Mouse (Mus musculus) kidney, embryonic 16.5 days (tissue): ENCODE results near the gene Fry. TPM values are rescaled to one million over a fixed set of nuclear protein-coding genes. Genes with fewer than 3 reads are reported as not detected.

Source experiments
- ATAC-seq: fragments of 200-750 bp; cut with Nextera tagmentation; 2 replicates; pipeline ENCODE4 v1.8.0; 2017; ENCODE audit warnings: moderate TSS enrichment; ENCODE audit not compliant: low FRiP score, low TSS enrichment
- H3K27ac ChIP-seq: fragments of 300-500 bp; sonication (generic); 2 replicates; pipeline ENCODE4 v1.5.1; 2014; ENCODE audit warnings: low read length
- H3K27me3 ChIP-seq: fragments of 300-500 bp; sonication (generic); 2 replicates; pipeline ENCODE4 v1.6.1; 2014; ENCODE audit warnings: low read length, control low read depth, mixed read lengths; ENCODE audit not compliant: insufficient read depth
- H3K36me3 ChIP-seq: fragments of 300-500 bp; sonication (generic); 2 replicates; pipeline ENCODE4 v1.6.1; 2014; ENCODE audit warnings: low read length, control low read depth, mixed read lengths; ENCODE audit not compliant: insufficient read depth
- H3K4me1 ChIP-seq: fragments of 300-500 bp; sonication (generic); 2 replicates; pipeline ENCODE4 v1.6.1; 2014; ENCODE audit warnings: low read length, control low read depth, mixed read lengths; ENCODE audit not compliant: insufficient read depth
- H3K4me2 ChIP-seq: fragments of 300-500 bp; sonication (generic); replicated peaks from 2 replicates; pipeline ENCODE4 v1.6.1; 2014; ENCODE audit warnings: low read depth, low read length
- H3K4me3 ChIP-seq: fragments of 300-500 bp; sonication (generic); 2 replicates; pipeline ENCODE4 v1.5.1; 2014; ENCODE audit warnings: mild to moderate bottlenecking, low read length
- H3K9ac ChIP-seq: fragments of 300-500 bp; sonication (generic); replicated peaks from 2 replicates; pipeline ENCODE4 v1.6.1; 2014; ENCODE audit warnings: low read length
- H3K9me3 ChIP-seq: fragments of 300-500 bp; sonication (generic); 2 replicates; pipeline ENCODE4 v1.6.1; 2016; ENCODE audit warnings: low read length, control low read depth
- WGBS: fragments of 180-500 bp; shearing (Covaris S2); extraction: QIAGEN DNeasy Blood & Tissue Kit; methylation state at CpG from one replicate; pipeline ENCODE4 v1.1.7; 2014; 5-methylcytosine and 5-hydroxymethylcytosine counted together
- polyA plus RNA-seq: library from polyadenylated mRNA; unstranded; fragments of >200 nt; fragmentation: Nextera tagmentation; extraction: Ambion mirVana; gene quantifications from 2 replicates; pipeline ENCODE4 v1.2.1, GENCODE M21; 2015

The Fry gene
- polyA plus RNA-seq, 1 experiment from 2014 or later = 5.7 TPM

DNA sequence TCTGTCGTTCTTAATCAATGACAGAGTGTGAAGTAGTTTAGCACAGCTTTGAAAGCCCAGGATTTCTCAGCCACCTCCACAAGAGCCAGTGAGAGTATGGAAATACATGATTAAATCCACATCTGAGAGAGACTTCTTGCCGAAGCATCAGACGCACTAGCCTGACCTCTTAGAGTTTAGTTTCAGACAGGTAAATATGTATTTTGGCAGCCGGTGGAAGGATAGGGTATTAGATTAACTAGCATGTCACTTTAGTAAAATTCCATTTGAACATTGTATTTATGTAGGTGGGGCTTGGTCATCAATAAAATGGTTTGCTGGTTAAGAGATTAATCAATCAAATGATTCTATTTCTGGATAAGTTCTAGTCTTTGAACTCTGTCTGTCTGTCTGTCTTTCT, 152.0 kb downstream of the Fry start:
- Histone ChIP-seq H3K27ac (no peak overlapping the region), H3K27me3 (no peaks in the 10 kb centered on the region), H3K36me3 (no peaks in the 10 kb centered on the region), H3K4me1 (no peaks in the 10 kb centered on the region), H3K9ac (no peak overlapping the region), H3K9me3 (no peaks in the 10 kb centered on the region; the same call in 1 of the 2 replicates), H3K4me2 (no peak overlapping the region), H3K4me3 (no peak overlapping the region)
- no peak for ATAC-seq
- 74% methylated on average over 4 of the region's 4 CpGs for WGBS

DNA sequence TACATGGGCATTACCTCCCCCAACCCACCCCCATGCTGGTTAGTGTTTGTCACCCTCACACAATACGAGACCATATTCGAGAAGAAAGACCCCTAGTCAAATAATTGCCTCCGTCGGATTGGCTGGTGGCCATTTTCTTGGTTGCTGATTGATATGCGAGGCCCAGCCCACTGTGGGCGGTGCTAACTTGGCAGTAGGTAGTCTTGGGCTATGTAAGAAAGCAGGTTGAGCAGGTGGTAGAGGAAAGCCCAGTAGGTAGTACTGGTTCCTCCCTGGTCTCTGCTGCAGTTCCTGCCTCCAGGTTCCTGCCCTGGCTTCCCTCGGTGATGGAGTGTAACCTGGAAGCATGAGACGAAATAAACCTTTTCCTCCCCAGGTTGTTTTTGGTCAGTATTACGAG, 153.7 kb downstream of the Fry start:
- H3K36me3 ChIP-seq = no peaks in the 10 kb centered on the region
- H3K9ac ChIP-seq = no peak overlapping the region
- ATAC-seq = no peak
- no peaks in the 10 kb centered on the region for H3K27me3 ChIP-seq
- H3K4me3 ChIP-seq = no peak overlapping the region
- no peak overlapping the region for H3K27ac ChIP-seq
- WGBS = 94% methylated on average over 9 of the region's 9 CpGs
- H3K9me3 ChIP-seq = no peaks in the 10 kb centered on the region; the same call in 1 of the 2 replicates
- H3K4me1 ChIP-seq = no peaks in the 10 kb centered on the region
- H3K4me2 ChIP-seq = no peak overlapping the region

DNA sequence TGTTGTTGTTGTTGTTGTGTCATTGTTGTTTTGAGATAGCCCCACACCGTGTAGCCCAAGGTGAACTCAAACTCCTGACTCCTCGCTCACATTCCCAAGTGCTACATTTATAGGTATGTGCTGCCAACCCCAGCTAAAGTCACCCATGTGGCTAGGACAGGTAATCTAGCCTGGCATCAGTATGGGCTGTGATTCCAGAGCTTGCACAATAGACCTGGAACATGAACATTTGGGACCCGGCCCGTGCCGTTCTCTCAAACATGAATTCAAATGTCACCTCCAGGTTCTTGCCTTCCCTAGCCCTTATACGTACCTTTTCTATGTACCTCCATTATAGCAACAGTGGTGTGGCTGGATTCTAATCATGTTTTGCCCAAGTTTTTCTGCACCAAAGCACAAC, 156.9 kb downstream of the Fry start:
- WGBS = 89% methylated on average over 6 of the region's 6 CpGs
- no peak overlapping the region for H3K4me2 ChIP-seq
- no peak for ATAC-seq

DNA sequence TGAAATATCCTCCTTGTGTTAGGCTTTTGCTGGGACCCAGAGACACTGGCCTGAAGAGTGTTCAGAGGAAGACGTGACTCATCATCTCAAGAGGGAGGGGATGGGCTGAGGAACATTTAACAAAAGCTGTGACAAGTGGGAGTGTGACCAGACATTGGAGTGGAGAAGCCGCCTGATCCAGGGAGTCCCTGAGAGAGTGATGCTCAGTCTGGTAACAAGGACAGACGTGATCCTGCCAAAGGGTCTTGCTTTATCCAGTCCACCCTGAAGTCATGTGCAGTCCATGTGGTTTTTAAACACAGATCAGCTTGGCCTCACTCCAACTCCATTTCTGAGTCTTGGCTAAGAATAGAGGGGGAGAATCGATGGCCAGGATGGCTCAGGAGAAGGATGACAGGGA, 158.2 kb downstream of the Fry start:
- Histone ChIP-seq H3K4me2 (no peak overlapping the region), H3K27me3 (no peaks in the 10 kb centered on the region), H3K36me3 (no peaks in the 10 kb centered on the region), H3K4me1 (no peaks in the 10 kb centered on the region), H3K4me3 (no peak overlapping the region), H3K9me3 (peaks cover 4% of the 10 kb centered on the region; the same call in 1 of the 2 replicates), H3K9ac (no peak overlapping the region), H3K27ac (no peak overlapping the region)
- no peak for ATAC-seq
- 69% methylated on average over 4 of the region's 4 CpGs for WGBS

More for the DNA sequence above, 156.9 kb downstream of the Fry start:
- no peak overlapping the region for H3K27ac ChIP-seq
- H3K36me3 ChIP-seq = no peaks in the 10 kb centered on the region
- H3K9me3 ChIP-seq = no peaks in the 10 kb centered on the region
- H3K27me3 ChIP-seq = no peaks in the 10 kb centered on the region
- H3K4me3 ChIP-seq = no peak overlapping the region
- no peak overlapping the region for H3K9ac ChIP-seq
- H3K4me1 ChIP-seq = no peaks in the 10 kb centered on the region

DNA sequence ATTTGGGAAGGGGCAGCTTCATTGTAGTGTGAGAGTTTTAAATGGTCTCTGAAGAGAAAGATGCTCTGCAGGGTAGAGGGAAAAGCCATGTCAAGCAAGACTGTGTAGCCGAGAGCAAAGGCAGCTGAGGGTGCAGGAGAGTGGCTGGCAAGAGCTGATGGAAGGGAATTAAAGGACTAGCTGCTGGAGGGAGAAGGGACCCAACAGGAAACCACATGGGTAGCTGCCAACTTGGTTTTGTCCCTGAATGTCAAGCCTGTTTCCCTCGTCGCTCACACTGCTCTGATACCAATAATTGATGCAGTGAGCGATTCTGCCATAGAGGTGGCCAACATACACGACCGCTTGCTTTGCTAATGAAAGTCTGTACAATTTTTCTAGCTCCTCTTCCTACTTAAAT, 160.9 kb downstream of the Fry start:
- ATAC-seq = no peak
- 81% methylated on average over 6 of the region's 6 CpGs for WGBS
- no peaks in the 10 kb centered on the region for H3K4me1 ChIP-seq
- no peak overlapping the region for H3K4me3 ChIP-seq
- no peak overlapping the region for H3K27ac ChIP-seq
- no peak overlapping the region for H3K9ac ChIP-seq
- no peak overlapping the region for H3K4me2 ChIP-seq
- H3K27me3 ChIP-seq = no peaks in the 10 kb centered on the region
- H3K9me3 ChIP-seq = peaks cover 4% of the 10 kb centered on the region; the same call in 1 of the 2 replicates
- H3K36me3 ChIP-seq = no peaks in the 10 kb centered on the region

DNA sequence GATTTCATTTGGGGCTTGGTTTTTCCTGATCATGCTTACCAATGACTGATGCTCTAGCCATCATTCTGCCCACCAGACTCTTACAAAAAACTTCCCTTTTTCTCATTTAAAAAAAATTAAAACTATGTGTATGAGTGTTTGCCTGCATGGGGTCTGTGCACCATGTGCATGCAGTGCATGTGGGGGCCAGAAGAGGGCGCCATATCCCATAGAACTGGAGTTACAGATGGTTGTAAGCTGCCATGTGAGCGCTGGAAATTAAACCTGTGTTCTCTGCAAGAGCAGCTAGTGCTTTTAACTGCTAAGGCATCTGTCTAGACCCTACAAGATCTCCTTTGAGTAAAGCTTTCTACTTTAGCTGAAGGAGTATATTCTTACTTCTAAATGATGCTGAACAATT, 162.6 kb downstream of the Fry start:
- no peak for ATAC-seq
- Histone ChIP-seq H3K36me3 (no peaks in the 10 kb centered on the region), H3K27ac (no peak overlapping the region), H3K4me1 (no peaks in the 10 kb centered on the region), H3K27me3 (no peaks in the 10 kb centered on the region), H3K4me3 (no peak overlapping the region), H3K9me3 (peaks cover 4% of the 10 kb centered on the region; the same call in 1 of the 2 replicates), H3K9ac (no peak overlapping the region), H3K4me2 (no peak overlapping the region)
- 76% methylated on average over 2 of the region's 2 CpGs for WGBS

DNA sequence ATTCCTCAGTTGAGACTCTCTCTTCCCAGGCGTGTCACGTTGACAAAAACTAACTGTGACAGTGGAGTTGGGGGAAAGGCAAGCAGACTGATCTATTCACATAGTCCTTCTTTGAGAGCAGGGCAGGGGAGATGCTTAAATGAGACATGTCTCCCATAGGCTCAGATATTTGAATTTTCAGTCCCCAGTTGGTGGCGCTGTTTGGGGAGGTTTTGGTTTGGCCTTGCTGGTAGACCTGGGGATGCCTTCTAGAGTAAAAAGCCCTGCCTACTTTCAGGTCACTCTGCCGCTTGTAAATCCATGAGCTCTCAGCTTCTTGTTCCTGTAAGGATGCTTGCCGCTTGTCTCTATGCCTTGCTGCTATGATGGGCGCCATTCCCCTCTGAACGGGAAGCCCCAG, 163.6 kb downstream of the Fry start:
- Histone ChIP-seq H3K27me3 (no peaks in the 10 kb centered on the region), H3K27ac (no peak overlapping the region), H3K36me3 (no peaks in the 10 kb centered on the region), H3K4me3 (no peak overlapping the region), H3K4me2 (no peak overlapping the region), H3K9ac (no peak overlapping the region), H3K4me1 (no peaks in the 10 kb centered on the region), H3K9me3 (peaks cover 4% of the 10 kb centered on the region; the same call in 1 of the 2 replicates)
- 82% methylated on average over 7 of the region's 7 CpGs for WGBS
- ATAC-seq = no peak

DNA sequence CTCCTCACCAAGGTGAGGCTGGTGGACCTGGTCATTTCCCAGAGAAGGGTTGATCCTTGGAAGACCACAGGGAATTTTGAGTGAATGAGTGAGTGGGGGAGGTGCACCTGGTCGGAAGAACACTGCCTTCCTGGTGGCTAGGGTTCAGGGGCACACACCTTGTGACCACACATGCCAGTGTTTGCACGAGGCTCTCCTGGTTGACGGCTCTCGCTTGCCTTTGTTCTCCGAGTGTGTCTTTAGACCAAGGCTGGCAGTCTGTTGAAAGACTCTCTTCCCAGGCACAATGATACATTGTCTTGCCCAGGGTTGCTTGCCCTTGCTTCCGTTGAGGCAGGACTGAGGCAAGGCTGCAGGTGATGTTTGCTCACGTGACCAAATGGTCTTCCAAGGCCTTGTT, 169.5 kb downstream of the Fry start:
- Histone ChIP-seq H3K4me1 (peaks cover 9% of the 10 kb centered on the region), H3K4me2 (no peak overlapping the region), H3K9ac (no peak overlapping the region), H3K36me3 (no peaks in the 10 kb centered on the region), H3K27me3 (no peaks in the 10 kb centered on the region), H3K4me3 (no peak overlapping the region), H3K27ac (no peak overlapping the region), H3K9me3 (no peaks in the 10 kb centered on the region)
- ATAC-seq = no peak
- WGBS = 82% methylated on average over 7 of the region's 7 CpGs

DNA sequence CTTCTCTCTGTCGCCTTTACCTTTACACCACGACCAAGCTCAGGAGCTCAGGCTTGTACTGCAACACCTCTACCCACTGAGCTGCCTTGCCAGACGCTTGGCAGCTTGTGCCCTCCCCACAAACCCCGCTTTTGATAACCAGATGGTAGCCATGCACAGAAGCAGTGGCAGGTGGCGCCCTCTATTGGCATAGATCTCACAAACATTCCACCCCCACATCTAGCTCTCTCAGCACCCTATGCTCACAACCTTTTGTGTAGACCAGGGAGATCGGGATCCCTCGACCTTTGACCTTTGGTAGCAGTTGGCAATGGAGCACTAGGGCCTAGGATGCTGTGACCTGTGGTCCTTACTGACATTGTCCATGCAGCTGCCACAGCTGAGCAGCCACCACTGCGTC, 171.2 kb downstream of the Fry start:
- ATAC-seq = no peak
- Histone ChIP-seq H3K4me1 (peaks cover 9% of the 10 kb centered on the region), H3K4me2 (no peak overlapping the region), H3K9me3 (no peaks in the 10 kb centered on the region), H3K27me3 (no peaks in the 10 kb centered on the region), H3K9ac (no peak overlapping the region), H3K27ac (no peak overlapping the region), H3K4me3 (no peak overlapping the region), H3K36me3 (no peaks in the 10 kb centered on the region)
- WGBS = 79% methylated on average over 8 of the region's 8 CpGs

DNA sequence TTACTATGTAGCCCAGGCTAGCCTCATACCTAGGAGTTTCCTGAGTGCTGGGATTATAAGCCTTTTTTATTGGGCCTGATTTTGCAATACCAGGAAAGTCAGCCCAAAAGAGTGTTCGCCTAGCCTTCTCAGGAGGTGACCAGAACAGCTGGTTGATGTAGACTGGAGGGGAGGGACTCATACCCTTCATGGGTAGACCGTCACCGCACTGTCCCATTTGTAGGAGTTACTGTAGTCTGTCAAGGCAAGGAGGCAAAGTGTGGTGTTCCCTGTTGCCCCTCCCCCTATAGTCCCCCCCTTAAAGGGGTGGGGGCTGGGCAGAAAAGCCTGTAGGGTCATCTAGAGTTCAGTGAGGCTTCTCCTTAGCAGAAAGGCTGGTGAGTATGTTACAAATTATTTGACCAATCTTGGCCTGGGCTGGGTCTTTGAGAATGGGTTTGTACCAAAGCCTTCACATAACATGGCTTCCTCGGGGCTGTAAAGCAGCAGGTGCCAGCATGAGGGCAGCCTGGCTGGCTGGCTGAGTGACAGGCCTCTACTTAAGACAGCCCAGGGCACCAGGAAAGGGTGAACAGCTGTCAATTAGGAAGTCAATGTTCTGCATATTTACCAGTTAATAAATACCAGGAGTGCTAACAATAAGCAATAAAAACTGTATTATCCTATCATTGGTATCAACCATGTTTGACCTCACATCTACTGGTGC, 172.2 kb downstream of the Fry start:
- Histone ChIP-seq H3K36me3 (no peaks in the 10 kb centered on the region), H3K27ac (no peak overlapping the region), H3K27me3 (no peaks in the 10 kb centered on the region), H3K9ac (no peak overlapping the region), H3K4me1 (peaks cover 9% of the 10 kb centered on the region), H3K4me2 (no peak overlapping the region), H3K4me3 (no peak overlapping the region), H3K9me3 (no peaks in the 10 kb centered on the region)
- peak; percentile 59; the same call in 1 of the 2 replicates for ATAC-seq
- WGBS = 61% methylated on average over 4 of the region's 4 CpGs
